Mouse (Mus musculus) hindbrain, embryonic 10.5 days (tissue): ENCODE measurements at regions not wholly inside any gene's neighbourhood (a gene's known extent, or its start where the extent isn't known, plus 50 kb on each side); places are given as distances from the start of the nearest gene placed in this dataset.
"Not testable (repeated sequence)": the region's sequence is repeated elsewhere in the genome, so short reads cannot be mapped to it uniquely, and the experiment has no call there.

Experiments used
- DNase-seq: peaks from one replicate; pipeline ENCODE4 v3.0.0-alpha.2; 2017; ENCODE audit warnings: low spot score
- H3K27ac ChIP-seq: fragments of 300-500 bp; sonication (generic); 2 replicates; pipeline ENCODE4 v1.5.1; 2016; ENCODE audit warnings: mild to moderate bottlenecking, moderate library complexity
- H3K27me3 ChIP-seq: fragments of 300-500 bp; sonication (generic); 2 replicates; pipeline ENCODE4 v1.6.1; 2016; ENCODE audit warnings: mild to moderate bottlenecking; ENCODE audit not compliant: poor library complexity, insufficient read depth, severe bottlenecking
- H3K36me3 ChIP-seq: fragments of 300-500 bp; sonication (generic); 2 replicates; pipeline ENCODE4 v1.6.1; 2016; ENCODE audit warnings: mild to moderate bottlenecking, moderate library complexity
- H3K4me1 ChIP-seq: fragments of 300-500 bp; sonication (generic); replicated peaks from 2 replicates; pipeline ENCODE4 v1.6.1; 2016; ENCODE audit warnings: mild to moderate bottlenecking
- H3K4me3 ChIP-seq: fragments of 300-500 bp; sonication (generic); 2 replicates; pipeline ENCODE4 v1.5.1; 2016; ENCODE audit warnings: mild to moderate bottlenecking, moderate library complexity
- H3K9me3 ChIP-seq: fragments of 300-500 bp; sonication (generic); 2 replicates; pipeline ENCODE4 v1.6.1; 2016; ENCODE audit warnings: mild to moderate bottlenecking, moderate library complexity
- WGBS: fragments of 180-500 bp; shearing (Covaris S2); methylation state at CpG from one replicate; pipeline ENCODE4 v1.1.7; 2016; 5-methylcytosine and 5-hydroxymethylcytosine counted together

- 88% methylated on average over 11 of the region's 11 CpGs for WGBS
- no peak for DNase-seq
- H3K27me3 ChIP-seq: no peaks in the 10 kb centered on the region
- no peak overlapping the region for H3K27ac ChIP-seq
- no peaks in the 10 kb centered on the region for H3K36me3 ChIP-seq
- no peak overlapping the region for H3K4me3 ChIP-seq
- H3K9me3 ChIP-seq: 0 out of 2 replicates have a peak, but pooled peaks cover 3% of the 10 kb centered on the region
- H3K4me1 ChIP-seq: peaks cover 50% of the 10 kb centered on the region
Observed at GRCm38 (mm10) chr17:29430401-29430800, 60.2 kb upstream of the Pim1 start.

GRCm38 (mm10) chr17:29430806-29431205 is 59.7 kb upstream of the Pim1 start:
- H3K4me1 ChIP-seq: peaks cover 49% of the 10 kb centered on the region
- no peaks in the 10 kb centered on the region for H3K36me3 ChIP-seq
- no peak for DNase-seq
- no peaks in the 10 kb centered on the region for H3K27me3 ChIP-seq
- H3K9me3 ChIP-seq: 0 out of 2 replicates have a peak, but pooled peaks cover 3% of the 10 kb centered on the region
- no peak overlapping the region for H3K4me3 ChIP-seq
- H3K27ac ChIP-seq: no peak overlapping the region
- 96% methylated on average over 6 of the region's 6 CpGs for WGBS

GRCm38 (mm10) chr17:29431553-29432297 is 58.8 kb upstream of the Pim1 start:
- Histone ChIP-seq H3K9me3 (0 out of 2 replicates have a peak, but pooled peaks cover 3% of the 10 kb centered on the region), H3K36me3 (no peaks in the 10 kb centered on the region), H3K4me1 (peaks cover 52% of the 10 kb centered on the region), H3K27me3 (no peaks in the 10 kb centered on the region), H3K27ac (peak overlapping the region; percentile 70), H3K4me3 (no peak overlapping the region)
- WGBS: 62% methylated on average over 8 of the region's 8 CpGs
- DNase-seq: no peak

GRCm38 (mm10) chr17:29432666-29433065 is 57.9 kb upstream of the Pim1 start:
- WGBS: 92% methylated on average over 8 of the region's 8 CpGs
- H3K9me3 ChIP-seq: 0 out of 2 replicates have a peak, but pooled peaks cover 3% of the 10 kb centered on the region
- H3K4me3 ChIP-seq: no peak overlapping the region
- H3K36me3 ChIP-seq: no peaks in the 10 kb centered on the region
- H3K27me3 ChIP-seq: no peaks in the 10 kb centered on the region
- peak overlapping the region; percentile 57; the same call in 1 of the 2 replicates for H3K27ac ChIP-seq
- DNase-seq: no peak
- peaks cover 59% of the 10 kb centered on the region for H3K4me1 ChIP-seq

GRCm38 (mm10) chr17:29433370-29433769 is 57.2 kb upstream of the Pim1 start:
- peak overlapping the region; percentile 60 for H3K27ac ChIP-seq
- H3K4me3 ChIP-seq: no peak overlapping the region
- no peaks in the 10 kb centered on the region for H3K27me3 ChIP-seq
- H3K4me1 ChIP-seq: peaks cover 59% of the 10 kb centered on the region
- no peaks in the 10 kb centered on the region for H3K36me3 ChIP-seq
- DNase-seq: no peak
- H3K9me3 ChIP-seq: 0 out of 2 replicates have a peak, but pooled peaks cover 3% of the 10 kb centered on the region
- WGBS: 82% methylated on average over 8 of the region's 8 CpGs

- DNase-seq: no peak
- no peak overlapping the region for H3K4me3 ChIP-seq
- peaks cover 67% of the 10 kb centered on the region for H3K4me1 ChIP-seq
- no peaks in the 10 kb centered on the region for H3K27me3 ChIP-seq
- H3K27ac ChIP-seq: peak overlapping the region; percentile 60
- H3K9me3 ChIP-seq: 0 out of 2 replicates have a peak, but pooled peaks cover 3% of the 10 kb centered on the region
- WGBS: 73% methylated on average over 20 of the region's 20 CpGs
- H3K36me3 ChIP-seq: no peaks in the 10 kb centered on the region
Observed at GRCm38 (mm10) chr17:29434074-29434944, 56.2 kb upstream of the Pim1 start.

- H3K4me1 ChIP-seq: peaks cover 77% of the 10 kb centered on the region
- H3K27ac ChIP-seq: peak overlapping the region; percentile 60; the same call in 1 of the 2 replicates
- 0 out of 2 replicates have a peak, but pooled peaks cover 3% of the 10 kb centered on the region for H3K9me3 ChIP-seq
- no peak overlapping the region for H3K4me3 ChIP-seq
- no peaks in the 10 kb centered on the region for H3K27me3 ChIP-seq
- H3K36me3 ChIP-seq: no peaks in the 10 kb centered on the region
- no peak for DNase-seq
- WGBS: 95% methylated on average over 9 of the region's 9 CpGs
Observed at GRCm38 (mm10) chr17:29435345-29436006, 55.1 kb upstream of the Pim1 start.

GRCm38 (mm10) chr17:29436484-29436870 is 54.1 kb upstream of the Pim1 start:
- H3K36me3 ChIP-seq, DNase-seq, H3K27me3 ChIP-seq, H3K9me3 ChIP-seq: not testable (repeated sequence)
- H3K4me1 ChIP-seq: peaks cover 77% of the 10 kb centered on the region
- H3K4me3 ChIP-seq: peak overlapping the region; percentile 47
- peak overlapping the region; percentile 86 for H3K27ac ChIP-seq
- 62% methylated on average over 9 of the region's 9 CpGs for WGBS

- Histone ChIP-seq H3K27ac (peak overlapping the region; percentile 86), H3K4me1 (peaks cover 77% of the 10 kb centered on the region), H3K4me3 (peak overlapping the region; percentile 47), H3K9me3 (no peaks in the 10 kb centered on the region), H3K36me3 (no peaks in the 10 kb centered on the region), H3K27me3 (no peaks in the 10 kb centered on the region)
- under 1% methylated on average over 36 of the region's 36 CpGs for WGBS
- DNase-seq: peak; percentile 88
Observed at GRCm38 (mm10) chr17:29436871-29437534, 53.5 kb upstream of the Pim1 start.

- Histone ChIP-seq H3K4me1 (peaks cover 74% of the 10 kb centered on the region), H3K36me3 (no peaks in the 10 kb centered on the region), H3K27me3 (no peaks in the 10 kb centered on the region), H3K9me3 (no peaks in the 10 kb centered on the region), H3K4me3 (peak overlapping the region; percentile 47), H3K27ac (peak overlapping the region; percentile 86)
- WGBS: 43% methylated on average over 16 of the region's 16 CpGs
- DNase-seq: no peak
Observed at GRCm38 (mm10) chr17:29437535-29438324, 52.8 kb upstream of the Pim1 start.

- Histone ChIP-seq H3K27me3 (no peaks in the 10 kb centered on the region), H3K27ac (peak overlapping the region; percentile 86), H3K4me3 (peak overlapping the region; percentile 24), H3K4me1 (peaks cover 70% of the 10 kb centered on the region), H3K36me3 (no peaks in the 10 kb centered on the region), H3K9me3 (no peaks in the 10 kb centered on the region)
- WGBS: 21% methylated on average over 17 of the region's 17 CpGs
- peak; percentile 54 for DNase-seq
Observed at GRCm38 (mm10) chr17:29438347-29439235, 52.0 kb upstream of the Pim1 start.
